Mouse (Mus musculus): ENCODE data around the gene Prap1.

DNA sequence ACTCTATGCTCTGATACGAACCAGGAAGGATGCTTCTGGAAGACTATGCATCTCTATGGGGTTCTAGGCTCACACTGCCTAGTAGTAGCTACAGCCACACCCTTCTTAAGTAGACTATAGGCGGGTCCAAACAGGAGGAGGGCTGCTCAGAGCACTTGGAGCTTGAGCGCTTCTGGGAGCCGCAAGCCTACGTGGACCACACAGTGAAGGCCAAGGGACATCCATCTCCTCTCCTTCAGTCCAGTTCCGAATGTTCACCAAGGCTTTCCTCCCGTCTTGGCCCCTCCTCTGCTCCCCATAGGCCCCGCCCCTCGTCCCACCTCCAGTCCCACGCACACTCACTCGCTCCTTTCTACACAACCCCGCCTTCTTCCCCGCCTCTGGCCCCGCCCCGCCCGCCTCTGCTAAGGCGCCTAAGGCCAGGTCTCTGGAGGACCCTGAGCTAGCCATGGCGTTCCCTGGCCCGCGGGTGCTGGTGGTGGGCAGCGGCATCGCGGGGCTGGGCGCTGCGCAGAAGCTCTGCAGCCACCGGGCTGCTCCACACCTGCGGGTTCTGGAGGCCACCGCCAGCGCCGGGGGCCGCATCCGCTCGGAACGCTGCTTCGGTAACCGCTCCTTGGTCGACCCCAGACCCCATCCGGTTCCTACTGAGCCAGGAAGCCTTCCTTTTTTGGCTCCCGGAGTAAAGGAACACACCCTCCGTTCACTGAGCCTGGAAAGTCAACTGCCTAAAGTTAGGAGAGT, 32.3 kb downstream of the Prap1 start:
- no peak for TF ChIP-seq CTCF (IDR thresholded peaks at IDR 0.05; ENCODE audit: control insufficient read depth, insufficient read depth, insufficient read length)
- TF ChIP-seq MYOG (IDR thresholded peaks at IDR 0.05; ENCODE audit: control insufficient read depth, extremely low read depth, insufficient read length): no peak
- TF ChIP-seq MAX (IDR thresholded peaks at IDR 0.05): no peak
- no peak for TF ChIP-seq MYOD1 (IDR thresholded peaks at IDR 0.05; ENCODE audit: control insufficient read depth, insufficient read length, low read depth)
- TF ChIP-seq USF1 (IDR thresholded peaks at IDR 0.05; ENCODE audit: low read depth): no peak

All from C2C12 (cell line).